Comparison of ENCODE assay signal across 17 mouse cellular contexts in genomic region chr6:100406504-100406903, GRCm38 (mm10).
"Had no signal": no experiment of that assay in that cellular context is flagged by ENCODE, and none has a peak within 500 bp of the region (broad histone marks: within the 10 kb centered on the region; RNA-seq: fewer than 3 reads in every experiment).

No protein-coding gene starts in this region.

- H3K4me2 ChIP-seq: limb, embryonic 15.5 days; liver, embryonic 13.5 days; lung, embryonic 14.5 days; midbrain, embryonic 13.5 days; midbrain, embryonic 15.5 days; neural tube, embryonic 12.5 days had no signal

- H3K27me3 ChIP-seq: limb, embryonic 15.5 days; liver, embryonic 13.5 days; midbrain, embryonic 13.5 days; midbrain, embryonic 15.5 days; neural tube, embryonic 12.5 days had no signal

- H3K27ac ChIP-seq: limb, embryonic 15.5 days; liver, embryonic 13.5 days; midbrain, embryonic 10.5 days; midbrain, embryonic 13.5 days; midbrain, embryonic 15.5 days; neural tube, embryonic 12.5 days had no signal

- ATAC-seq: midbrain, embryonic 13.5 days; midbrain, embryonic 15.5 days had no signal

- DNase-seq: liver, embryonic 13.5 days; lung, adult 18-20 months; lung, embryonic 14.5 days; lung, postnatal 10 days; lung, postnatal 4 days; right cerebral cortex, postnatal 14 days; right cerebral cortex, postnatal 4 days; spleen, adult 18-20 months; thymus, adult 18-20 months; thymus, postnatal 14 days; thymus, postnatal 36 days had no signal

- H3K36me3 ChIP-seq: limb, embryonic 15.5 days; liver, embryonic 13.5 days; midbrain, embryonic 10.5 days; midbrain, embryonic 13.5 days; midbrain, embryonic 15.5 days; neural tube, embryonic 12.5 days had no signal

- H3K9me3 ChIP-seq: limb, embryonic 15.5 days; liver, embryonic 13.5 days; midbrain, embryonic 10.5 days; midbrain, embryonic 13.5 days; midbrain, embryonic 15.5 days; neural tube, embryonic 12.5 days had no signal

- H3K9ac ChIP-seq: limb, embryonic 15.5 days; liver, embryonic 13.5 days; lung, embryonic 14.5 days; midbrain, embryonic 13.5 days; midbrain, embryonic 15.5 days; neural tube, embryonic 12.5 days had no signal

- H3K4me1 ChIP-seq: liver, embryonic 13.5 days; midbrain, embryonic 13.5 days; midbrain, embryonic 15.5 days; neural tube, embryonic 12.5 days had no signal

- H3K4me3 ChIP-seq: limb, embryonic 15.5 days; liver, embryonic 13.5 days; midbrain, embryonic 10.5 days; midbrain, embryonic 13.5 days; midbrain, embryonic 15.5 days; myocyte; neural tube, embryonic 12.5 days had no signal
